ENCODE assay signal across 11 mouse cellular contexts in the genomic region with DNA sequence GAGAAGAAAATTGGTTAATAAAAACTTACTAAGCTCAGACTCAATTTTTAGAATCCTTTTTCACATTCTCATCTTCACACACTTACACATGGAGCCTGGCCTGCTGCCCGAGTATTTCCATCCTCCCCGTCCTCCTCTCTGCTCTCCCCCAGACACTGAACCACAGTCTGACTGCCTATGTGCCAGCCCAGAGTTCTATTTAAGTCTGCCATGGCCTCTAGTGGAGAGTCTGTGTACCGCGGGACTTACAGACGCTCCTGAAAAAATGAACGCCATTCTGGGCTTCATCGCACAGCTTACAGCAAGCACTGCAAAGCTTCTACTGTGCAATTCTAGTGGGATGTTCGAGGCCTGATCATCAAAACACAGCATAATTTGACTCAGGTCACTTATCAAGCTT. TPM values are rescaled to one million over a fixed set of nuclear protein-coding genes. Genes with fewer than 3 reads are reported as not detected.
DNase-seq lines count a peak whose midpoint lies in the region; ATAC-seq lines count a peak whose summit lies in the region.
"Had no signal": no experiment of that assay in that cellular context is flagged by ENCODE, and none has a peak within 500 bp of the region (broad histone marks: within the 10 kb centered on the region; RNA-seq: fewer than 3 reads in every experiment).

No protein-coding gene starts in this region.

- no peak overlapping the region for H3K9ac ChIP-seq in heart, embryonic 14.5 days (ENCODE audit: low read length)
- H3K9ac ChIP-seq in midbrain, embryonic 16.5 days (ENCODE audit: low read depth, low read length), result no peak overlapping the region
- no peak overlapping the region for H3K9ac ChIP-seq in midbrain, embryonic 11.5 days (ENCODE audit: low read length)
- H3K9ac ChIP-seq: stomach, embryonic 15.5 days had no signal

- DNase-seq in heart, postnatal 25 days (ENCODE audit: low spot score), result no peak
- DNase-seq in midbrain, embryonic 11.5 days (ENCODE audit: low spot score, missing footprints), result no peak
- peak; percentile 38 to 45 for DNase-seq in layer of hippocampus, postnatal 36 days
- DNase-seq in adrenal gland, adult 2 months, result no peak
- no peak for DNase-seq in thymus, postnatal 10 days (ENCODE audit: low spot score in 2 of 2)

- H3K27ac ChIP-seq in heart, embryonic 14.5 days (replicated peaks in 1 of 2; ENCODE audit: control insufficient read depth in 1 of 2, insufficient read depth in 1 of 2, low read depth in 2 of 2, low read length in 2 of 2), result no peak overlapping the region
- no peak overlapping the region for H3K27ac ChIP-seq in midbrain, embryonic 16.5 days (ENCODE audit: low read length)
- H3K27ac ChIP-seq in midbrain, embryonic 11.5 days (ENCODE audit: low read depth, low read length), result no peak overlapping the region
- H3K27ac ChIP-seq: macrophage; stomach, embryonic 15.5 days had no signal

- 29% methylated on average over 8 of the region's 8 CpGs for WGBS in heart, embryonic 14.5 days
- 45% methylated on average over 8 of the region's 8 CpGs for WGBS in midbrain, embryonic 16.5 days
- WGBS in midbrain, embryonic 11.5 days, result 57% methylated on average over 8 of the region's 8 CpGs

- no peaks in the 10 kb centered on the region for H3K27me3 ChIP-seq in heart, embryonic 14.5 days (ENCODE audit: control insufficient read depth, insufficient read depth, low read length)
- no peaks in the 10 kb centered on the region for H3K27me3 ChIP-seq in midbrain, embryonic 16.5 days (ENCODE audit: control insufficient read depth, insufficient read depth, low read depth, low read length)
- no peaks in the 10 kb centered on the region for H3K27me3 ChIP-seq in midbrain, embryonic 11.5 days (ENCODE audit: control insufficient read depth, insufficient read depth, low read length)
- H3K27me3 ChIP-seq: stomach, embryonic 15.5 days had no signal

- intact Hi-C loops in heart, postnatal 25 days (cut with DNase I), result no loop called here

- ATAC-seq in heart, embryonic 14.5 days (ENCODE audit: insufficient number of reproducible peaks, insufficient read depth, low FRiP score, low read depth), result peak; percentile 59; the same call in 1 of the 2 replicates
- ATAC-seq in midbrain, embryonic 16.5 days, result peak; percentile 83; the same call in 1 of the 2 replicates
- ATAC-seq in midbrain, embryonic 11.5 days (ENCODE audit: low FRiP score), result no peak
- no peak for ATAC-seq in erythroblast, adult 5-6 weeks (replicated peaks; ENCODE audit: low FRiP score, poor library complexity, severe bottlenecking)

- no peak overlapping the region for H3K4me2 ChIP-seq in heart, embryonic 14.5 days (ENCODE audit: low read length)
- no peak overlapping the region for H3K4me2 ChIP-seq in midbrain, embryonic 16.5 days (ENCODE audit: low read length)
- no peak overlapping the region for H3K4me2 ChIP-seq in midbrain, embryonic 11.5 days
- H3K4me2 ChIP-seq: stomach, embryonic 15.5 days had no signal

- H3K36me3 ChIP-seq in heart, embryonic 14.5 days (ENCODE audit: control insufficient read depth, insufficient read depth, low read length), result peaks cover 46% of the 10 kb centered on the region
- H3K36me3 ChIP-seq in midbrain, embryonic 16.5 days (ENCODE audit: control insufficient read depth, insufficient read depth, low read length), result peaks cover 7% of the 10 kb centered on the region; the same call in 1 of the 2 replicates
- peaks cover 2% of the 10 kb centered on the region for H3K36me3 ChIP-seq in midbrain, embryonic 11.5 days (ENCODE audit: control insufficient read depth, insufficient read depth, low read length)

- H3K4me3 ChIP-seq in heart, embryonic 14.5 days (ENCODE audit: control insufficient read depth in 1 of 2, insufficient read depth in 1 of 2, low read depth in 1 of 2, low read length in 2 of 2), result no peak overlapping the region
- no peak overlapping the region for H3K4me3 ChIP-seq in midbrain, embryonic 16.5 days (ENCODE audit: low read depth, low read length)
- H3K4me3 ChIP-seq in midbrain, embryonic 11.5 days (ENCODE audit: low read depth, low read length), result no peak overlapping the region
- H3K4me3 ChIP-seq: stomach, embryonic 15.5 days had no signal

- no peaks in the 10 kb centered on the region for H3K9me3 ChIP-seq in heart, embryonic 14.5 days (ENCODE audit: control insufficient read depth, low read length)
- no peaks in the 10 kb centered on the region for H3K9me3 ChIP-seq in midbrain, embryonic 16.5 days (replicated peaks; ENCODE audit: control insufficient read depth, low read length, poor library complexity, severe bottlenecking)
- no peaks in the 10 kb centered on the region for H3K9me3 ChIP-seq in midbrain, embryonic 11.5 days (ENCODE audit: control insufficient read depth, low read length)
- H3K9me3 ChIP-seq: stomach, embryonic 15.5 days had no signal

- H3K4me1 ChIP-seq in heart, embryonic 14.5 days (ENCODE audit: control insufficient read depth in 2 of 2, insufficient read depth in 2 of 2, low read length in 2 of 2), result no peaks in the 10 kb centered on the region
- no peaks in the 10 kb centered on the region for H3K4me1 ChIP-seq in midbrain, embryonic 16.5 days (ENCODE audit: control insufficient read depth, insufficient read depth, low read length)
- no peaks in the 10 kb centered on the region for H3K4me1 ChIP-seq in midbrain, embryonic 11.5 days (ENCODE audit: control insufficient read depth, insufficient read depth, low read length)
- H3K4me1 ChIP-seq: stomach, embryonic 15.5 days had no signal

RNA-seq across cellular contexts. Expression of a gene that starts 9.4 kb away (rescaled TPM):
- not detected in 2 replicates for polyA plus RNA-seq in heart, embryonic 14.5 days (2014; fragmentation: Nextera tagmentation; extraction: Ambion mirVana)
- total RNA-seq in heart, postnatal 25 days (2021), result not detected
- polyA plus RNA-seq in midbrain, embryonic 16.5 days (2015; fragmentation: Nextera tagmentation; extraction: Ambion mirVana), result not detected in 2 replicates
- polyA plus RNA-seq in midbrain, embryonic 11.5 days (2014; fragmentation: Nextera tagmentation; extraction: Ambion mirVana), result 0.26 TPM in 1 of 2 replicates, not detected in the other
- not detected for total RNA-seq in layer of hippocampus, postnatal 36 days (2021)
- not detected for total RNA-seq in adrenal gland, adult 2 months (2021)
- not detected in 2 replicates for polyA plus RNA-seq in adrenal gland, adult 2 months (2012; rRNA removed)
- not detected in 2 replicates for total RNA-seq in erythroblast, adult 5-6 weeks (2015; ENCODE audit: low replicate concordance)
- total RNA-seq in erythroblast, adult 5-6 weeks (2017; ENCODE audit: low replicate concordance), result not detected in 2 replicates
- polyA plus RNA-seq: gonadal fat pad, adult 2 months; macrophage; stomach, embryonic 15.5 days had no signal

RNA-seq across cellular contexts. Expression of a gene that starts 36.7 kb away (rescaled TPM):
- 19.3 TPM in 2 replicates for polyA plus RNA-seq in heart, embryonic 14.5 days (2014; fragmentation: Nextera tagmentation; extraction: Ambion mirVana)
- 10 to 100 TPM; 11.1 to 13.4 TPM for total RNA-seq in heart, postnatal 25 days (2021)
- 20.5 and 24.0 TPM in 2 replicates for polyA plus RNA-seq in midbrain, embryonic 16.5 days (2015; fragmentation: Nextera tagmentation; extraction: Ambion mirVana)
- 36.3 and 40.2 TPM in 2 replicates for polyA plus RNA-seq in midbrain, embryonic 11.5 days (2014; fragmentation: Nextera tagmentation; extraction: Ambion mirVana)
- total RNA-seq in layer of hippocampus, postnatal 36 days (2021), result 10 to 100 TPM; 15.2 to 15.8 TPM
- 10 to 100 TPM; 17.5 to 20.5 TPM for total RNA-seq in adrenal gland, adult 2 months (2021)
- 7.3 and 8.3 TPM in 2 replicates for polyA plus RNA-seq in adrenal gland, adult 2 months (2012; rRNA removed)
- total RNA-seq in erythroblast, adult 5-6 weeks (2015; ENCODE audit: low replicate concordance), result 12.5 and 13.6 TPM in 2 replicates
- total RNA-seq in erythroblast, adult 5-6 weeks (2017; ENCODE audit: low replicate concordance), result 21.0 and 21.3 TPM in 2 replicates

RNA-seq across cellular contexts. Expression of a gene that starts 36.9 kb away (rescaled TPM):
- 86.4 and 97.4 TPM in 2 replicates for polyA plus RNA-seq in heart, embryonic 14.5 days (2014; fragmentation: Nextera tagmentation; extraction: Ambion mirVana)
- 10 to 100 TPM; 54.0 to 65.7 TPM for total RNA-seq in heart, postnatal 25 days (2021)
- 97.4 and 97.7 TPM in 2 replicates for polyA plus RNA-seq in midbrain, embryonic 16.5 days (2015; fragmentation: Nextera tagmentation; extraction: Ambion mirVana)
- 100 and 104 TPM in 2 replicates for polyA plus RNA-seq in midbrain, embryonic 11.5 days (2014; fragmentation: Nextera tagmentation; extraction: Ambion mirVana)
- total RNA-seq in layer of hippocampus, postnatal 36 days (2021), result 10 to 100 TPM; 69.9 to 82.3 TPM
- 10 to 100 TPM; 64.1 to 73.2 TPM for total RNA-seq in adrenal gland, adult 2 months (2021)
- 18.3 and 21.1 TPM in 2 replicates for polyA plus RNA-seq in adrenal gland, adult 2 months (2012; rRNA removed)
- total RNA-seq in erythroblast, adult 5-6 weeks (2015; ENCODE audit: low replicate concordance), result 27.2 and 43.8 TPM in 2 replicates
- total RNA-seq in erythroblast, adult 5-6 weeks (2017; ENCODE audit: low replicate concordance), result 42.3 and 65.0 TPM in 2 replicates

Comparison
In these comparisons a context has a peak if more than half of its experiments do, and no peak if none do; other contexts are left out.
1. ATAC-seq: peak in heart, embryonic 14.5 days (single experiment) and midbrain, embryonic 16.5 days (single experiment); none in midbrain, embryonic 11.5 days (single experiment) and erythroblast, adult 5-6 weeks (single experiment).
2. DNase-seq: peak in layer of hippocampus, postnatal 36 days (2 of 2); none in heart, postnatal 25 days (single experiment), midbrain, embryonic 11.5 days (single experiment), adrenal gland, adult 2 months (single experiment) and thymus, postnatal 10 days (0 of 2).